Mouse (Mus musculus) lung, postnatal 0 days (tissue): Measurements from ENCODE around the gene Gm17689. TPM values are rescaled to one million over a fixed set of nuclear protein-coding genes. Genes with fewer than 3 reads are reported as not detected.

Source experiments
- ATAC-seq: fragments of 200-750 bp; cut with Nextera tagmentation; 2 replicates; pipeline ENCODE4 v1.8.0; 2017; ENCODE audit warnings: moderate library complexity
- DNase-seq: peaks from one replicate; pipeline ENCODE4 v3.0.0-alpha.2; 2016; ENCODE audit warnings: low spot score
- H3K27ac ChIP-seq: fragments of 300-500 bp; sonication (generic); 2 replicates; pipeline ENCODE4 v1.5.1; 2014; ENCODE audit warnings: antibody characterized with exemption, mild to moderate bottlenecking, low read length, mixed read lengths
- H3K27me3 ChIP-seq: fragments of 300-500 bp; sonication (generic); replicated peaks from 2 replicates; pipeline ENCODE4 v1.6.1; 2014; ENCODE audit warnings: low read length, mixed read lengths; ENCODE audit not compliant: insufficient read depth
- H3K36me3 ChIP-seq: fragments of 300-500 bp; sonication (generic); 2 replicates; pipeline ENCODE4 v1.6.1; 2014; ENCODE audit warnings: low read length, mixed read lengths; ENCODE audit not compliant: insufficient read depth
- H3K4me1 ChIP-seq: fragments of 300-500 bp; sonication (generic); 2 replicates; pipeline ENCODE4 v1.6.1; 2014; ENCODE audit warnings: antibody characterized with exemption, low read depth, low read length, mixed read lengths; ENCODE audit not compliant: insufficient read depth
- H3K4me2 ChIP-seq: fragments of 300-500 bp; sonication (generic); replicated peaks from 2 replicates; pipeline ENCODE4 v1.6.1; 2014; ENCODE audit warnings: low read depth, mild to moderate bottlenecking, low read length, moderate library complexity, mixed read lengths
- H3K4me3 ChIP-seq: fragments of 300-500 bp; sonication (generic); 2 replicates; pipeline ENCODE4 v1.5.1; 2014; ENCODE audit warnings: low read depth, low read length
- H3K9ac ChIP-seq: fragments of 300-500 bp; sonication (generic); replicated peaks from 2 replicates; pipeline ENCODE4 v1.6.1; 2014; ENCODE audit warnings: low read depth, mild to moderate bottlenecking
- H3K9me3 ChIP-seq: fragments of 300-500 bp; sonication (generic); 2 replicates; pipeline ENCODE4 v1.6.1; 2016; ENCODE audit warnings: low read length, mixed read lengths
- CTCF ChIP-seq: IDR thresholded peaks from 2 replicates; pipeline ENCODE4 v1.5.1; 2016; ENCODE audit warnings: antibody characterized with exemption, mild to moderate bottlenecking
- EP300 ChIP-seq: IDR thresholded peaks from 2 replicates; pipeline ENCODE4 v1.6.1; 2016; ENCODE audit warnings: antibody characterized with exemption, mild to moderate bottlenecking, control low read depth
- WGBS: fragments of 180-500 bp; shearing (Covaris S2); extraction: QIAGEN DNeasy Blood & Tissue Kit; methylation state at CpG from one replicate; pipeline ENCODE4 v1.1.7; 2014; 5-methylcytosine and 5-hydroxymethylcytosine counted together
- polyA plus RNA-seq: library from polyadenylated mRNA; unstranded; fragments of >200 nt; fragmentation: Nextera tagmentation; extraction: Ambion mirVana; gene quantifications from 2 replicates; pipeline ENCODE4 v1.2.1, GENCODE M21; 2015

Gene Gm17689
- not detected in 2 replicates for polyA plus RNA-seq

GRCm38 (mm10) chr9:36582535-36582934, at the start of gene Gm17689:
Gm17689 (minus strand) TSS chr9:36582635.
- Histone ChIP-seq H3K27me3 (no peaks in the 10 kb centered on the region), H3K36me3 (no peaks in the 10 kb centered on the region), H3K4me2 (no peak within 1 kb of the TSS), H3K27ac (no peak within 1 kb of the TSS), H3K4me3 (no peak within 1 kb of the TSS), H3K4me1 (no peaks in the 10 kb centered on the region), H3K9ac (no peak within 1 kb of the TSS), H3K9me3 (0 out of 2 replicates have a peak, but pooled peaks cover 5% of the 10 kb centered on the region)
- DNase-seq: no peak
- no peak for ATAC-seq
- TF ChIP-seq EP300 (no peak), CTCF (no peak)
- WGBS: 47% methylated on average over 1 of the region's 1 CpGs

GRCm38 (mm10) chr9:36541863-36542262, 40.6 kb downstream of the Gm17689 start, which contains the start of gene Gm5615:
Gm5615 (minus strand) TSS chr9:36541963.
- Histone ChIP-seq H3K4me2 (no peak within 1 kb of the TSS), H3K9ac (no peak within 1 kb of the TSS), H3K27me3 (no peaks in the 10 kb centered on the region), H3K4me1 (no peaks in the 10 kb centered on the region), H3K36me3 (no peaks in the 10 kb centered on the region), H3K9me3 (0 out of 2 replicates have a peak, but pooled peaks cover 3% of the 10 kb centered on the region), H3K4me3 (no peak within 1 kb of the TSS), H3K27ac (no peak within 1 kb of the TSS)
- WGBS: 89% methylated on average over 2 of the region's 2 CpGs
- ATAC-seq (no peak), DNase-seq (no peak)
- TF ChIP-seq EP300: no peak
- no peak for TF ChIP-seq CTCF

Other genes starting within 250 kb of the Gm17689 start
- gene Gm7257, start 150.8 kb downstream of the Gm17689 start, polyA plus RNA-seq: not detected in 2 replicates
- not detected in 2 replicates for gene Gm9513, start 107.0 kb downstream of the Gm17689 start, polyA plus RNA-seq
- gene Gm5615, start 40.7 kb downstream of the Gm17689 start, polyA plus RNA-seq: not detected in 2 replicates
- not detected in 2 replicates for gene A630095E13Rik, start 60.7 kb upstream of the Gm17689 start, polyA plus RNA-seq
- gene Acrv1, start 110.6 kb upstream of the Gm17689 start, polyA plus RNA-seq: not detected in 2 replicates
- 3.4 and 4.0 TPM in 2 replicates for gene Chek1, start 144.4 kb upstream of the Gm17689 start, polyA plus RNA-seq
- 138 and 158 TPM in 2 replicates for gene Stt3a, start 185.0 kb upstream of the Gm17689 start, polyA plus RNA-seq
- 78.8 and 81.5 TPM in 2 replicates for gene Ei24, start 214.8 kb upstream of the Gm17689 start, polyA plus RNA-seq
- gene Fez1, start 239.2 kb upstream of the Gm17689 start, polyA plus RNA-seq: 2.5 and 3.5 TPM in 2 replicates